Mouse (Mus musculus): ENCODE results near the gene Fgf3. TPM values are rescaled to one million over a fixed set of nuclear protein-coding genes. Genes with fewer than 3 reads are reported as not detected.

Fgf3 gene
- 0.35 TPM in 1 of 2 replicates, not detected in the other for total RNA-seq (2017)

GRCm38 (mm10) chr7:144837891-144838488 is at the start of gene Fgf3:
Gene Fgf3 (plus strand): TSS chr7:144838083.
- ATAC-seq (ENCODE audit: extremely low read depth, insufficient number of reproducible peaks, low FRiP score, poor library complexity, severe bottlenecking): no peak

DNA sequence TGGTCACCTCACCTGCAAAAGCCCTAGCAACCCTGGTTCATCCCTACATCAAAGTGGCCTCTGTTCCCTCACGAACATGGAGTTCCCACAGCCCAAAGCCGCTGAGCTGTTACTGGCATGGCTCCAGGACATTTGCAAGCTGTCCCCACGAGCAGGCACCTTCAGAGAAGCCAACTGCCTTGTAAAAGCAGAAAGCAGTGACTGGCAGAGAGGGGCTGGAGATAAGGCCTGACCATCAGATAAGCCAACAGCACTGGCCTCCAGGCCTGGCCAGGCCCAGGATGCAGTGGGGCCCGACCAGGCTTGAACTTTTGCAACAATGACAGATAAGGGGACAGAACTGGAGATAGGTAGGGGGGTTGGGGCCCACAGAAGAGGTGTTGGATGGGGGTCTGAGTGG is 49.3 kb upstream of the Fgf3 start:
- ATAC-seq (ENCODE audit: extremely low read depth, insufficient number of reproducible peaks, low FRiP score, poor library complexity, severe bottlenecking): no peak

DNA sequence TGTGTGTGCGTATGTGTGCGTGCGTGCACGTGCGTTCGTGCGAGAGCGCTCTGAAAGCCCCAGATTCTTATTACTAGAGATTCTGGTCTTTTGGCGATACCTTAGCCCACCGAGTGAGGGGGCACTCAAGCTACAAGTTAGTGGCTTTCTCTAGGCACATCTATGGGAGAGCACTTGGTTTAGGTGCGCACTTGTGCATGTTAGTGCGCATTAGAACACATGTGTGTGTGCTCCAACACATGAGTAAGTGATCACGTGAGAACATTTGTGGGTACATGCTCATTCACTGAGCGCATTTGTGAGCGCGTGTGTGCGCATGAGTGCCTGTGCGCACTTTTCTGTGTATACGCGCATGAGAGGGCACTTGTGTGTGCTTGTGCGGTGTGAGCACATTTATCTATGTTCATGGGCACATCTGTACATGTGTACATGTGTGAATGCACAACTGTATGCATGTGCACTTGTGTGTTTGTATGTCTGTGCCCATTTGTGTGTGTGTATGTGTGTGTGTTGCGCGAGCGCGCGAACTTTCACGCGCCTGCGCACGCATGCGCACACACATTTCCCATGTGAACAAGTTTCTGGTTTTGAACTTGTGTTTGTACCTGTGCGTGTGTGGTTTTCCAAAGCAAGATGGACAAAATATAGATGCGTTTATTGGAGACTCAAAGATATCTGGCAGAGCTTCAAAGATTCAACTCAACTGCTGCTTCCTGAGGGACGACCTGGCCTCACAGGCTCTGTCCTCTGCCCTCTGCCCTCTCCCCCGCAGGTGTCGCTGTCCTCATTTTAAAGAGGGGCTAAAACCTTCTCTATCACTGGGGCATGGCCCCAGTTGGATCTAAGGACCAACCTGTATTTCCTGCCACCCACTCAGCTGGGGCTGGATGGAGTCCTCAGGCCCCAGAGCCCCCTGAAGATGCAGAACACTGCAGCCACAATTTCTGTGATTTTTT is 48.0 kb upstream of the Fgf3 start:
- ATAC-seq (ENCODE audit: extremely low read depth, insufficient number of reproducible peaks, low FRiP score, poor library complexity, severe bottlenecking): no peak

GRCm38 (mm10) chr7:144791426-144791825 is 46.5 kb upstream of the Fgf3 start:
- no peak for ATAC-seq (ENCODE audit: extremely low read depth, insufficient number of reproducible peaks, low FRiP score, poor library complexity, severe bottlenecking)

- no peak for ATAC-seq (ENCODE audit: extremely low read depth, insufficient number of reproducible peaks, low FRiP score, poor library complexity, severe bottlenecking)
Measured at GRCm38 (mm10) chr7:144793296-144793695, 44.6 kb upstream of the Fgf3 start.

DNA sequence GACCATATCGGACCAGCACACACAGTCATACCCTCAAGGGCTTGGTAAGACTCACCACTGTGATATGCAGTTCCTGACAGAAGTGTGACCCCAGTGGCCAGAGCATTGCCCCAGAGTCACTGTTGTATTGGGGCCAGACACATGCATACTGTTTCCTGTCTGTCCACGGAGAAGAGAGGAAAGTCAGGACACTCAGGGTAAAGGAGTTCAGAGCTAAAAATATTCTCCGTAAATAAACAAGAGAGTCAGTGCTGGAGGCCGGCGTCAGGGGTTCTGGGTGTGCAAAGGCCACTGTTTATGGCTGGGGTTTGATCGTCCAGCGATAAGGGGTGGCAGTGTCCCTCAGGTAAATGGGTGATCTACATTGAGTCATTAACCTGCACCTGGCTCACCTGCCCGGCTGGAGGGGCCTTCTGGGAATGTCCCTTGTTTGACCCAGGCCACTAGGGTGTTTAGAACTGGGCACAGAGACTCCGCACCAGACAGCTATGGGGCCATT is 41.9 kb upstream of the Fgf3 start:
- ATAC-seq (ENCODE audit: extremely low read depth, insufficient number of reproducible peaks, low FRiP score, poor library complexity, severe bottlenecking): no peak

GRCm38 (mm10) chr7:144796986-144797735 is 40.7 kb upstream of the Fgf3 start:
- no peak for ATAC-seq (ENCODE audit: extremely low read depth, insufficient number of reproducible peaks, low FRiP score, poor library complexity, severe bottlenecking)

DNA sequence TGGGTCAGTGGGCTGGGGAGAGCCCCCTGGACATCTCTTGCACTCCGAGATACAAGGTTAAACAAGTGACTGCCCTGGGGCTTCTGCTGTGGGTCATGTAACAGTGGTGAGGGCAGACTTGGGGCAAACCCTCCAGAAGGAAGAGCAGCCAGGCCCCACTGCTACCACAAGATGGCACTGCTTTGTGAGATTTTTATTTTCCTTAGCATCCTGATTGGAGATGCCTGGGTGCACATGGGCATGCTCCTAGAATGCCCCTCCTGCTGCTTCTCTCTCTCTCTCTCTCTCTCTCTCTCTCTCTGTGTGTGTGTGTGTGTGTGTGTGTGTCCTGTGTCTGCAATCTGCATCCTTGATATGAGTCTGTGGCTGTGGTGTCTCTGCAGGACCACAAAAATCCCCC is 39.4 kb upstream of the Fgf3 start:
- no peak for ATAC-seq (ENCODE audit: extremely low read depth, insufficient number of reproducible peaks, low FRiP score, poor library complexity, severe bottlenecking)

DNA sequence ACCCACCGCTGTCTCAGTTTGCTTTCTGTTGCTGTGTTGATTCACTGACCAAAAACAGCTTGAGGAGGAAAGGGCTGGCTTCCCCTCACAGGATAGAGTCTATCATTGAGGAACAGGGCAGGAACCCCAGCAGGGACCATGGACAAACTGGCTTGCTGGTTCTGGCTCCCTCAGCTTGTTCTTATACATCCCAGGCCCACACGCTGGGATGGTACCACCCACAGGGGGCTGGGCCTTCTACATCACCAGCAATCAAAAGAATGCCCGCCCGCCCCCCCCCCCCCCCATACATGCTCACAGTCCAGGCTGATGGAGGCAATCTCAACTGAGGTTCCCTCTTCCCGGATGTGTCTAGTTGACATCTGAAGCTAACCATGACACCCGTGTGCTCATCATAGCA is 30.8 kb upstream of the Fgf3 start:
- ATAC-seq (ENCODE audit: extremely low read depth, insufficient number of reproducible peaks, low FRiP score, poor library complexity, severe bottlenecking): no peak

- ATAC-seq (ENCODE audit: extremely low read depth, insufficient number of reproducible peaks, low FRiP score, poor library complexity, severe bottlenecking): no peak
Measured at GRCm38 (mm10) chr7:144807976-144808577, 29.8 kb upstream of the Fgf3 start.

GRCm38 (mm10) chr7:144811521-144811920 is 26.4 kb upstream of the Fgf3 start:
- no peak for ATAC-seq (ENCODE audit: extremely low read depth, insufficient number of reproducible peaks, low FRiP score, poor library complexity, severe bottlenecking)

GRCm38 (mm10) chr7:144821901-144822300 is 16.0 kb upstream of the Fgf3 start:
- ATAC-seq (ENCODE audit: extremely low read depth, insufficient number of reproducible peaks, low FRiP score, poor library complexity, severe bottlenecking): no peak

GRCm38 (mm10) chr7:144823988-144824387 is 13.9 kb upstream of the Fgf3 start:
- ATAC-seq (ENCODE audit: extremely low read depth, insufficient number of reproducible peaks, low FRiP score, poor library complexity, severe bottlenecking): no peak

DNA sequence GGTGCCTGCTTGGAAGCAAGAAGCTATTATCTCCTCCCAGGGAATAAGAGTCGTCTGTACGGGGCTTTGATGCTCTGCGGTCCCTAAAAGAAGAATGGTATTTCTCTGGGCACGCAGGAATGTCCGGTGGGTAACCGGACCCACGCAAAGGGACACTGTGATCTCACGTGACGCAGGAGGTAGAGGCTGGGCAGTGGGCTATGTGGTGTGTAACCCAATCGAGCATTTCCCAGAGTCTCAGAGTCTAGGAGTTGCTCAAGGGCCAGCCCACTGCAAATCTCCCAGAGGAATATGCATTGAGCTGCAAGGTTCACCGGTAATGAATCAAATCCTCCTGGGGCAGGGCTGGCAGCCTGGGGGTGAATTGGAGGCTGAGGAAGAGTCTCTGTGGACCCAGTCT is 9.5 kb upstream of the Fgf3 start:
- no peak for ATAC-seq (ENCODE audit: extremely low read depth, insufficient number of reproducible peaks, low FRiP score, poor library complexity, severe bottlenecking)

- no peak for ATAC-seq (ENCODE audit: extremely low read depth, insufficient number of reproducible peaks, low FRiP score, poor library complexity, severe bottlenecking)
Measured at GRCm38 (mm10) chr7:144838522-144839503, 930 bp downstream of the Fgf3 start.

GRCm38 (mm10) chr7:144846158-144846557 is 8.3 kb downstream of the Fgf3 start:
- 0 out of 2 replicates have a peak, but pooled peaks have one; percentile 9 for ATAC-seq (ENCODE audit: extremely low read depth, insufficient number of reproducible peaks, low FRiP score, poor library complexity, severe bottlenecking)

- ATAC-seq (ENCODE audit: extremely low read depth, insufficient number of reproducible peaks, low FRiP score, poor library complexity, severe bottlenecking): no peak
Measured at GRCm38 (mm10) chr7:144847067-144847466, 9.2 kb downstream of the Fgf3 start, which contains the start of gene Fgf4. Gene Fgf4 (plus strand): TSS chr7:144847367.

- no peak for ATAC-seq (ENCODE audit: extremely low read depth, insufficient number of reproducible peaks, low FRiP score, poor library complexity, severe bottlenecking)
Measured at GRCm38 (mm10) chr7:144851321-144851720, 13.4 kb downstream of the Fgf3 start.

Data from neutrophil, adult 5-6 weeks (primary cell).